Mouse (Mus musculus): Measurements from ENCODE around the gene Slc25a22. TPM values are rescaled to one million over a fixed set of nuclear protein-coding genes. Genes with fewer than 3 reads are reported as not detected.

Gene Slc25a22
- total RNA-seq, 2 experiments from 2014 or later: 18.6 to 26.1 TPM

DNA sequence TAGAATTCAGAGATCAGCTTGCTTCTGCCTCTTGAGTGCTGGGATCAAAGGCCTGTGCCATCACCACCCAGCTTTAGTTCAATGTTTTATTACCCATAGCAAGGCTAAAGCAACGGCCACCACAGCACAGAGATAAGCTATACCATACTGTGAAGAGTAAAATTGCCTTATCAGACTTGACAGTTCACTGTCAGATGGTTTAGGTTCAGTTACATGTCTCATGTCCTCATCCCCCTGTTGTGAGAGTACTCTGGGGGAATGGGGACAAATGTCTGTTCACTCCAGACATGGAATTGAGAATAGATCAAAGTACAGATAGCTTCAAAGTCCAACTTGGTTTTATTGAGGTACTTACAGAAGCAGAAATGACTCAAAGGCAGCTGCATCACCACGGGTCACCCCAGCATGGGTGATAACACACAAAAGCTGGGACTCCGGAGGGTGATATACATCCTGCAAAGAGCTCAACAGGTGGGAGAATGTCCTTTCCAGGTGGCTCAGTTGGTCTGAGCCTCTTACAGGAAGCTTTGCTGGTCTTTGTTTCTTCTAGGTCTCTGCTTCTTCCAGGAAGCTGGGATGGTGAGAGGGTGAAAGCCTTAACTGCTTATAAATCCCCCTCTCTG, 49.1 kb downstream of the Slc25a22 start:
- intact Hi-C loops (cut with DNase I): no loop called here
- no peak overlapping the region for H3K27ac ChIP-seq
- no peak for TF ChIP-seq CTCF (IDR thresholded peaks at IDR 0.05)

DNA sequence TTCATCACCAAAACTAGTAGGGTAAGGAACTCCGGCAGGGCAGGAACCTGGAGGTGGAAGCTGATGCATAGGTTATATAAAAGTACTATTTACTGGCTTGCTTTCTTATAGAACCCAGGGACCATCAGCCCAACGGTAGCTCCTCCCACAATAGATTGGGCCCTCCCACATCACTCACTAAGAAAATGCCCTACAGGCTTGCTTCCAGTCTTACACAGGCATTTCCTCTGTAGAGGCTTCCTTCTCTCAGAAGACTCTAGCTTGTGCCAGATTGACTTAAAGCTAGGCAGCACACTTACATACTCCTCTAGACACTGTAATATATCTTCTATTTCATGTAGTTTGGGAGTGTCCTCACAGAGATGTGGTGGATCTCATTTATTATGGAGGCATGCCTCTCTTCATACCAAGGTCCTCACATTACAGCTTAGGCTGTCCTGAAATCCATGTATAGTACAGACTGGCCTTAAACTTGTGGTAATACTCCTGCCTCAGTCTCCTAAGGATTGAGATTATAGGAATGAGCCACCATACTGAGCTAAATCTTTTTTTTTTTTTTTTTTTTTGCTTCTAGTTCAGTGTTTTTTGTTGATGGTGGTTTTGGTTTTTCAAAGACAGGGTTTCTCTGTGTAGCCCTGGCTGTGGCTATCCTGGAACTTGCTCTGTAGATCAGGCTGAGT, 49.7 kb downstream of the Slc25a22 start:
- no peak for DNase-seq

More for the DNA sequence above, 49.1 kb downstream of the Slc25a22 start:
- no peak for DNase-seq
- H3K4me3 ChIP-seq: no peak overlapping the region

DNA sequence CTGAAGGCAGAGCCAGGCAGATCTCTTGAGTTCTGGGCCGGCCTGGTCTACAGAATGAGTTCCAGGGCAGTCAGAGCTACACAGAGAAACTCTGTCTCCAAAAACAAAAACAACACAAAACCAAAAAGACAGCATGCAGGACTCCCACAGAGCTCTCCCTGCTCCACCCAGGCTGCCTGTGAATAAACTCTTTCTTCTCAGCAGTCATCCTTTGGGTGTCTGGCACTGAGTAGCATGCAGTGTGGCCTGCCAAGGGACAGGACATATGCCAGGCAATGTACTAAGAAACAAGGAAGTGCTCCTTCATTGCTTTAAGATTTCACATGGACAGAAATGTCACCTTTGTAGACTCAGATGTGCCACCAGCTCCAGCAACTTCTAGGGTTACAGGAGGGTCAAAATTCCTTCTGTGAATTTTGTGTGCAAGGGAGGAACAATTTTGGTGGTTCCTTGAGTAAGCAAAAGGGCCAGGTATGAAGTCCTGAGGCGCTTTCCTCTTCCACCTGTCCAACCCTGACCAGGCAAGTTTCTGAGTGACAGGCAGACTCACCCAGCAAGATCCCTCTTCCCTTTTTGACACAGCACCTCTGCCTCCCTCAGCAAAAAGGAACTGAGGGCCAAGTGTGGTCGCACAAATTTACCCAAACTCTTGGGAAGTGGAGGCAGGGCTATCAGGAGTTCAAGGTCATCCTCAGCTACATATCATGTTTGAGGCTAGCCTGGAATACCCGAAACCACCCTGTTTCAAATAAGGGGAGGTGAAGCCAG, 56.4 kb downstream of the Slc25a22 start:
- intact Hi-C loops (cut with DNase I): no loop called here
- DNase-seq: no peak
- Histone ChIP-seq H3K27ac (no peak overlapping the region), H3K4me3 (no peak overlapping the region)
- no peak for TF ChIP-seq CTCF (IDR thresholded peaks at IDR 0.05)

More for the DNA sequence above, 49.7 kb downstream of the Slc25a22 start:
- Histone ChIP-seq H3K4me3 (no peak overlapping the region), H3K27ac (no peak overlapping the region)
- no peak for TF ChIP-seq CTCF (IDR thresholded peaks at IDR 0.05)
- intact Hi-C loops (cut with DNase I): no loop called here

Other genes starting within 250 kb of the Slc25a22 start
- gene Hras, start 243.9 kb downstream of the Slc25a22 start, total RNA-seq (2021): 100 to 1,000 TPM; 117 to 119 TPM
- gene Lrrc56, start 243.7 kb downstream of the Slc25a22 start, total RNA-seq (2021): 1 to 10 TPM; 1.7 to 2.1 TPM
- gene Lmntd2, start 223.8 kb downstream of the Slc25a22 start, total RNA-seq (2021): not detected
- gene Rassf7, start 222.0 kb downstream of the Slc25a22 start, total RNA-seq (2021): under 1 TPM in 1 of 2 experiments, not detected in 1; 0.28 TPM
- gene Phrf1, start 209.1 kb downstream of the Slc25a22 start, total RNA-seq (2021): 10 to 100 TPM; 22.4 to 28.1 TPM
- gene Irf7, start 171.4 kb downstream of the Slc25a22 start, total RNA-seq (2021): 1 to 10 TPM; 1.1 TPM
- gene Cdhr5, start 161.1 kb downstream of the Slc25a22 start, total RNA-seq (2021): not detected
- not detected for gene Sct, start 158.8 kb downstream of the Slc25a22 start, total RNA-seq (2021)
- not detected for gene Drd4, start 145.9 kb downstream of the Slc25a22 start, total RNA-seq (2021)
- 10 to 100 TPM; 13.3 to 14.0 TPM for gene Deaf1, start 110.2 kb downstream of the Slc25a22 start, total RNA-seq (2021)
- 10 to 100 TPM; 11.5 to 16.9 TPM for gene Tmem80, start 110.2 kb downstream of the Slc25a22 start, total RNA-seq (2021)
- gene Eps8l2, start 99.0 kb downstream of the Slc25a22 start, total RNA-seq (2021): 1 to 10 TPM; 2.6 to 3.1 TPM
- gene Taldo1, start 45.7 kb downstream of the Slc25a22 start, total RNA-seq (2021): 10 to 100 TPM; 77.5 to 88.3 TPM
- gene Gatd1, start 23.8 kb downstream of the Slc25a22 start, total RNA-seq (2021): 1 to 10 TPM; 5.5 to 8.3 TPM
- under 1 TPM; 0.28 to 0.31 TPM for gene Cend1, start 8.4 kb downstream of the Slc25a22 start, total RNA-seq (2021)
- under 1 TPM; 0.08 to 0.20 TPM for gene Pidd1, start 6.1 kb upstream of the Slc25a22 start, total RNA-seq (2021)
- 100 to 1,000 TPM; 567 to 623 TPM for gene Rplp2, start 9.5 kb upstream of the Slc25a22 start, total RNA-seq (2021)
- 100 to 1,000 TPM; 345 to 348 TPM for gene Pnpla2, start 17.3 kb upstream of the Slc25a22 start, total RNA-seq (2021)
- gene Cracr2b, start 23.2 kb upstream of the Slc25a22 start, total RNA-seq (2021): 1 to 10 TPM; 6.1 to 6.3 TPM
- 10 to 100 TPM; 83.2 to 90.2 TPM for gene Cd151, start 29.5 kb upstream of the Slc25a22 start, total RNA-seq (2021)
- 10 to 100 TPM; 55.5 to 58.8 TPM for gene Polr2l, start 37.2 kb upstream of the Slc25a22 start, total RNA-seq (2021)
- 1 to 10 TPM; 7.6 to 8.2 TPM for gene Tspan4, start 37.3 kb upstream of the Slc25a22 start, total RNA-seq (2021)
- gene Chid1, start 102.0 kb upstream of the Slc25a22 start, total RNA-seq (2021): 10 to 100 TPM; 11.5 to 21.6 TPM
- 10 to 100 TPM; 52.2 to 52.9 TPM for gene Ap2a2, start 124.3 kb upstream of the Slc25a22 start, total RNA-seq (2021)
- gene Muc6, start 217.4 kb upstream of the Slc25a22 start, total RNA-seq (2021): not detected

All from gastrocnemius, adult 2 months (tissue).